Mouse (Mus musculus) hindbrain, embryonic 16.5 days (tissue): ENCODE measurements around the gene Mark4. TPM values are rescaled to one million over a fixed set of nuclear protein-coding genes. Genes with fewer than 3 reads are reported as not detected.
A peak's percentile ranks its signal among the peaks of the same experiment; 100 is the strongest.

Source experiments
- ATAC-seq: fragments of 200-750 bp; cut with Nextera tagmentation; 2 replicates; pipeline ENCODE4 v1.8.0; 2017; ENCODE audit warnings: moderate TSS enrichment, moderate library complexity
- H3K27ac ChIP-seq: fragments of 300-500 bp; sonication (generic); 2 replicates; pipeline ENCODE4 v1.5.1; 2014; ENCODE audit warnings: low read depth, mild to moderate bottlenecking, control low read depth, low read length, moderate library complexity
- H3K27me3 ChIP-seq: fragments of 300-500 bp; sonication (generic); replicated peaks from 2 replicates; pipeline ENCODE4 v1.6.1; 2014; ENCODE audit warnings: low read length; ENCODE audit not compliant: control insufficient read depth, insufficient read depth
- H3K36me3 ChIP-seq: fragments of 300-500 bp; sonication (generic); 2 replicates; pipeline ENCODE4 v1.6.1; 2014; ENCODE audit warnings: mild to moderate bottlenecking, low read length, moderate library complexity, mixed read lengths; ENCODE audit not compliant: control insufficient read depth, insufficient read depth
- H3K4me1 ChIP-seq: fragments of 300-500 bp; sonication (generic); 2 replicates; pipeline ENCODE4 v1.6.1; 2014; ENCODE audit warnings: low read depth, low read length; ENCODE audit not compliant: control insufficient read depth, insufficient read depth
- H3K4me2 ChIP-seq: fragments of 300-500 bp; sonication (generic); 2 replicates; pipeline ENCODE4 v1.6.1; 2014; ENCODE audit warnings: mild to moderate bottlenecking, low read length, control low read depth, moderate library complexity
- H3K4me3 ChIP-seq: fragments of 300-500 bp; sonication (generic); 2 replicates; pipeline ENCODE4 v1.5.1; 2014; ENCODE audit warnings: mild to moderate bottlenecking, low read length, control low read depth, moderate library complexity
- H3K9ac ChIP-seq: fragments of 300-500 bp; sonication (generic); 2 replicates; pipeline ENCODE4 v1.6.1; 2014; ENCODE audit warnings: low read depth, mild to moderate bottlenecking, control low read depth, low read length, moderate library complexity
- H3K9me3 ChIP-seq: fragments of 300-500 bp; sonication (generic); 2 replicates; pipeline ENCODE4 v1.6.1; 2014; ENCODE audit warnings: mild to moderate bottlenecking, low read length, moderate library complexity; ENCODE audit not compliant: control insufficient read depth
- WGBS: fragments of 180-500 bp; shearing (Covaris S2); extraction: QIAGEN DNeasy Blood & Tissue Kit; methylation state at CpG from one replicate; pipeline ENCODE4 v1.1.7; 2014; 5-methylcytosine and 5-hydroxymethylcytosine counted together
- polyA plus RNA-seq: library from polyadenylated mRNA; unstranded; fragments of >200 nt; fragmentation: Nextera tagmentation; extraction: Ambion mirVana; gene quantifications from 2 replicates; pipeline ENCODE4 v1.2.1, GENCODE M21; 2015

Mark4 gene
- polyA plus RNA-seq, 1 experiment from 2014 or later: 15.9 TPM

- no peak overlapping the region for H3K4me3 ChIP-seq
Observed at GRCm38 (mm10) chr7:19455819-19456495, 2.7 kb downstream of the Mark4 start.

DNA sequence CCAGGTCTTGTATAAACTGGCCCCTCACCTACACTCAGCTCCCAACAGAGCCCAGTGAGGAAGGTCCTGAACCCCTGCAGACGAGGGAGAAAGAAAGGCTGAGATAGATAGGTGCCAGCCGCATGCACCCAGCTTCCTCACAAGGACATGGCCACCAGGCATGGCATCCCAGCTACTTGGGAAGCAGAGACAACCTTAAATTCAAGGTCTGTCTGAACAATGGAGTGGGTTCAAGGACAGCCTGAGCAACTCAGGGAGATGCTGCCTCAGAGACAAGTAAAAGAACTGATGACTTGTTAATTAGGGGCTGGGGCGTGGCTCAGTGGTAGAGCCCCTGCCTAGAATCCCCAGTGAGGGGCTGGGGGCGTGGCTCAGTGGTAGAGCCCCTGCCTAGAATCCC, 3.4 kb downstream of the Mark4 start:
- 87% methylated on average over 4 of the region's 4 CpGs for WGBS
- no peaks in the 10 kb centered on the region for H3K27me3 ChIP-seq
- no peak overlapping the region for H3K4me3 ChIP-seq
- peaks cover 26% of the 10 kb centered on the region for H3K4me1 ChIP-seq
- H3K4me2 ChIP-seq: no peak overlapping the region
- H3K36me3 ChIP-seq: peaks cover 10% of the 10 kb centered on the region
- ATAC-seq: no peak
- no peak overlapping the region for H3K9ac ChIP-seq
- no peak overlapping the region for H3K27ac ChIP-seq
- no peaks in the 10 kb centered on the region for H3K9me3 ChIP-seq

More at GRCm38 (mm10) chr7:19455819-19456495, 2.7 kb downstream of the Mark4 start:
- 43% methylated on average over 11 of the region's 11 CpGs for WGBS
- Histone ChIP-seq H3K27me3 (no peaks in the 10 kb centered on the region), H3K4me1 (peaks cover 26% of the 10 kb centered on the region), H3K27ac (0 out of 2 replicates have a peak overlapping the region, but pooled peaks have one; percentile 12), H3K36me3 (peaks cover 10% of the 10 kb centered on the region), H3K9me3 (no peaks in the 10 kb centered on the region), H3K4me2 (no peak overlapping the region; the same call in 1 of the 2 replicates), H3K9ac (no peak overlapping the region)
- no peak for ATAC-seq

DNA sequence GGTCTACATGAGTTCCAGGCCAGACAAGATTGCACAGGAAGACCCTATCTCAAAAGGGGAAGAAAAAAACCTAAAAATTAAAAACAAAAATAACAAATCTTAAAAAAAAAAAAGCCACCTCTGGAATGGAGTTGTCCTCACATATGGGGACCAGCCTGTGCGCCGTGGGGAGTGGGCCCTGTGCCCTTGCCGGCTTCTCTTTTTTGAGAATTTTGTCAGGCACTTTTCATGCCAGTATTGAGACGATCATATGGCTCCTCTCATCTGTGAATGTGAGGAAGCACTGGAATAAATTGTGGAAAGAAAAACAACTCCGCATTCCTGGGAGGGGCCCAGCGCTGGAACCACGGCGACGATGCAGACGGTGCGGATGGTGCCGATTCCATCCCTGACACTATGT, 9.5 kb downstream of the Mark4 start:
- Histone ChIP-seq H3K36me3 (peaks cover 29% of the 10 kb centered on the region), H3K4me2 (no peak overlapping the region), H3K27ac (no peak overlapping the region), H3K9me3 (no peaks in the 10 kb centered on the region), H3K27me3 (no peaks in the 10 kb centered on the region), H3K4me1 (no peaks in the 10 kb centered on the region), H3K9ac (no peak overlapping the region), H3K4me3 (no peak overlapping the region)
- no peak for ATAC-seq
- WGBS: 83% methylated on average over 12 of the region's 12 CpGs

DNA sequence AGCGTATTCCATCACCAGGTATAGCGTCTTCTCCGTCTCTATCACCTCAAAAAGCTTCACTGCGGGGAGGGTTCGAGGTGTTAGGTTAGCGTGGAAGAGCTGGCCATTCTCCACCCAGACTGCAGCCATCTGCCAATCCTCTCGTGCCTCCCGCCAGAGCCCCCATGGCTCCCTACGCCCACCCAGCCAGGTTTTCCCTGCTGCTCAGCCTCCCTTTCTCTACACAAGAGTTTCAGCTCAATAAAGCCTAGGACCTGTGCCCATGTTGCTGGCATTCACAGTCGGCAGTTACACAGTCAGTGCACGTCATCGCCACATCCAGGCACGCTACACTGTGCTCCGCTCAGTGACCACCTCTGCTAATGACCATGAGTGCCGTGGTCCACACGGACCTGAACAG, 10.9 kb downstream of the Mark4 start:
- Histone ChIP-seq H3K4me3 (no peak overlapping the region), H3K36me3 (peaks cover 35% of the 10 kb centered on the region), H3K4me1 (no peaks in the 10 kb centered on the region), H3K27ac (no peak overlapping the region), H3K4me2 (no peak overlapping the region), H3K27me3 (no peaks in the 10 kb centered on the region), H3K9ac (no peak overlapping the region), H3K9me3 (no peaks in the 10 kb centered on the region)
- ATAC-seq: no peak
- 89% methylated on average over 16 of the region's 16 CpGs for WGBS

DNA sequence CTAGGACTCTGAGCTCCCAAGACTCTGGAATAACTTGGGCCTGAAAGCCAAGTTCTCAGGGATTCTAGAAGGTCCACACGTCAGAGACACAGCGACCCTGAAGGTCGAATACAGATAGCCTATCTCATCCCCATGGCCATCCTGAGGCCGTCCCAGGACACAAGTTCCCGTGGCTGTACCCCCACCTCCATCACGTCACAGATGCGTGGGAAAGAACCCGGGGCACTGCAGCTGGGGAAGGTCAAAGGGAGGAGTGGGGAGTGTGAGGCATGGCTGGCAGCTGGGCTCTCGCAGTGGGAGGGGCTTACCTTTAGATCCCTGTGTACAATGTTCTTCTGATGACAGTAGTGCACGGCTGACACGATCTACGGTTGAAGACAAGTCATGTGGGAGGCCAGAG, 13.8 kb downstream of the Mark4 start:
- Histone ChIP-seq H3K9ac (no peak overlapping the region), H3K27me3 (no peaks in the 10 kb centered on the region), H3K36me3 (peaks cover 39% of the 10 kb centered on the region), H3K4me1 (no peaks in the 10 kb centered on the region), H3K4me2 (no peak overlapping the region), H3K4me3 (no peak overlapping the region), H3K9me3 (no peaks in the 10 kb centered on the region), H3K27ac (no peak overlapping the region)
- WGBS: 86% methylated on average over 12 of the region's 12 CpGs
- no peak for ATAC-seq

- Histone ChIP-seq H3K9me3 (no peaks in the 10 kb centered on the region), H3K27ac (no peak overlapping the region), H3K4me1 (no peaks in the 10 kb centered on the region), H3K9ac (no peak overlapping the region), H3K4me2 (no peak overlapping the region), H3K27me3 (no peaks in the 10 kb centered on the region), H3K4me3 (no peak overlapping the region), H3K36me3 (peaks cover 32% of the 10 kb centered on the region)
- WGBS: 37% methylated on average over 3 of the region's 3 CpGs
- ATAC-seq: peak; percentile 50; the same call in 1 of the 2 replicates
Observed at GRCm38 (mm10) chr7:19443344-19443743, 15.3 kb downstream of the Mark4 start.

DNA sequence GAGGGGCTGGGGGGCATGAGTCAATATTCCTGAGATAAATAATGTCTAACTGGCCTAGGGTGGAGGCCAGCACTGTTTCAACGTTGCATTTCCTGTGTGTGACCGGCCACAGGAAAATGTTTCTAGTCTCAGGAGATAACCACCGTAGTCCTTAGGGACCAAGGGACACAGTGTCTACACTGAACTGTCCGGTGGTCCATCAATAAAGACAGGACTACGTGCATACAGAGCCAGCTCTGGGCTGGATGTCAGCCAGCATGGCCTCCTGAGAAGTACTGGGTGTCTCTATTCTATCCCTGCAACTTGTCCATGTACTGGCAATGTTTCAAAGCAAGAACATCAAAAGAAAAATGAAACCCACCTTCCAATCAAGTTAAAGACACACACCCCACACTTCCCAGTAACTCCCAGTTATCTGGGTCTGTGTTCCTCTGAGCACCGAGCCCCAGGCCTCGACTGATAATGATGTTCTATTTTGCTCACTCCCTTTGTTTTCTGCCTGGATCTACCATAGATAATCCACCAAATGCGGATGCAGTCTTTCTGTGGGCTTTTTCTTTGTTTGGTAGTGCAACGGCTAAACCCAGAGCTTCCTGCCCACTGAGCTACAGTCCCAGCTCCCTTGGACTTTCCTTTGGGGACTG, 17.1 kb downstream of the Mark4 start:
- WGBS: 80% methylated on average over 9 of the region's 9 CpGs
- Histone ChIP-seq H3K4me2 (no peak overlapping the region), H3K9ac (no peak overlapping the region), H3K9me3 (no peaks in the 10 kb centered on the region), H3K27me3 (no peaks in the 10 kb centered on the region), H3K4me3 (no peak overlapping the region), H3K36me3 (peaks cover 37% of the 10 kb centered on the region), H3K27ac (no peak overlapping the region), H3K4me1 (no peaks in the 10 kb centered on the region)
- no peak for ATAC-seq

GRCm38 (mm10) chr7:19437048-19437447, 21.6 kb downstream of the Mark4 start:
- Histone ChIP-seq H3K4me1 (no peaks in the 10 kb centered on the region), H3K27me3 (no peaks in the 10 kb centered on the region), H3K36me3 (peaks cover 62% of the 10 kb centered on the region), H3K9me3 (no peaks in the 10 kb centered on the region), H3K9ac (no peak overlapping the region), H3K4me3 (no peak overlapping the region), H3K4me2 (no peak overlapping the region), H3K27ac (no peak overlapping the region)
- 80% methylated on average over 7 of the region's 9 CpGs for WGBS
- no peak for ATAC-seq

DNA sequence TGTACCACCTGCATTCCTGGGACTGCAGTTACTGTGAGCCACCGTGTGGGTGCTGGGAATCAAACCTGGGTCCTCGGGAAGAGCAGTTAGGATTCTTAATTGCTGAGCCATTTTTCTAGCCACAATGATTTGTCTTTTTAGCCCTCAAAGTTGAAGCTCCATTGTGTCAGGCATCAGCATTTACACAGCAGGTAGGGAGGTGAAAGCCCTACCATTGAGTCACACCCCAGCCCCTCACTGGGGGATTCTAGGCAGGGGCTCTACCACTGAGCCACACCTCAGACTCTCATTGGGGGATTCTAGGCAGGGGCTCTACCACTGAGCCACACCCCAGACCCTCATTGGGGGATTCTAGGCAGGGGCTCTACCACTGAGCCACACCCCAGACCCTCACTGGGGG, 22.3 kb downstream of the Mark4 start:
- ATAC-seq: no peak
- H3K9me3 ChIP-seq: no peaks in the 10 kb centered on the region
- no peaks in the 10 kb centered on the region for H3K27me3 ChIP-seq
- no peak overlapping the region for H3K27ac ChIP-seq
- H3K36me3 ChIP-seq: peaks cover 63% of the 10 kb centered on the region
- no peak overlapping the region for H3K9ac ChIP-seq
- no peak overlapping the region for H3K4me2 ChIP-seq
- no peak overlapping the region for H3K4me3 ChIP-seq
- WGBS: 95% methylated on average over 2 of the region's 2 CpGs
- no peaks in the 10 kb centered on the region for H3K4me1 ChIP-seq
